Mouse (Mus musculus): ENCODE measurements at regions not wholly inside any gene's neighbourhood (a gene's known extent, or its start where the extent isn't known, plus 50 kb on each side); places are given as distances from the start of the nearest gene placed in this dataset.

GRCm38 (mm10) chr3:41504867-41505266, 50.7 kb upstream of the Jade1 start:
- ChIA-PET POLR2A (interaction anchor here (0.5 to 2.3 kb wide), 14 partner anchors 8 to 966 kb away, joined by 3 to 22 read pairs (median 6); no protein-coding TSS in a partner anchor), CTCF (no interaction called here)

DNA sequence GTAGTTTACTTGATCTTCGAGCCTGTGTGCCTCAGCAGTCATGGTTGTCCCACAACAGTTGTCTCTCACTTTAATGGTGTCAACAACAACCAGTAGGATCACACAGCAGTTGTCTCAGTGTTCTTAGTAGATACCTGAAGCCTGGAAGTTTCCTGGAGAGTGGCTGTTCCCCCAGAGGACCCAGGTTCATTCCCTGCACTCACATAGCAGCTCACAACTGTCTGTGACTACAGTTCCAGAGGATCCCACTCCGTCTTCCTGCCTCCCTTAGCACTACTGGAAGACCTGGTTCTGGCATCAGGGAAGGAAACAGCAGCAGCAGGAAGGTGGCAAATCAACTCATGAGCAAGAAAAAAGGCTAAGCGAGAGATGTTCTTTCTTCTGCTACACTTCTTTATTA, 53.4 kb upstream of the Jade1 start:
- CTCF ChIA-PET: interaction anchor here in 1 of 4 experiments (0.6 kb wide), 1 partner anchor 89 kb away, joined by 4 read pairs; no protein-coding TSS in a partner anchor
- POLR2A ChIA-PET: interaction anchor here in 3 of 4 experiments (0.7 to 8.6 kb wide), 7 partner anchors 9 to 379 kb away, joined by 3 to 83 read pairs (median 6); partner anchors contain the start of gene Jade1 (in 1 of the 3)

GRCm38 (mm10) chr3:41501639-41502038, 53.9 kb upstream of the Jade1 start:
- POLR2A ChIA-PET: interaction anchor here in 2 of 4 experiments (0.5 to 8.6 kb wide), 6 partner anchors 9 to 843 kb away, joined by 4 to 83 read pairs (median 12); partner anchors contain the start of gene Jade1 (in 1 of the 2)
- CTCF ChIA-PET: interaction anchor here in 1 of 4 experiments (0.6 kb wide), 1 partner anchor 90 kb away, joined by 4 read pairs; no protein-coding TSS in a partner anchor

- POLR2A ChIA-PET: interaction anchor here in 2 of 4 experiments (0.5 to 8.6 kb wide), 4 partner anchors 9 to 842 kb away, joined by 6 to 83 read pairs (median 12); partner anchors contain the start of gene Jade1 (in 1 of the 2)
- CTCF ChIA-PET: no interaction called here
These were observed 54.4 kb upstream of the Jade1 start for GRCm38 (mm10) chr3:41501124-41501523.

DNA sequence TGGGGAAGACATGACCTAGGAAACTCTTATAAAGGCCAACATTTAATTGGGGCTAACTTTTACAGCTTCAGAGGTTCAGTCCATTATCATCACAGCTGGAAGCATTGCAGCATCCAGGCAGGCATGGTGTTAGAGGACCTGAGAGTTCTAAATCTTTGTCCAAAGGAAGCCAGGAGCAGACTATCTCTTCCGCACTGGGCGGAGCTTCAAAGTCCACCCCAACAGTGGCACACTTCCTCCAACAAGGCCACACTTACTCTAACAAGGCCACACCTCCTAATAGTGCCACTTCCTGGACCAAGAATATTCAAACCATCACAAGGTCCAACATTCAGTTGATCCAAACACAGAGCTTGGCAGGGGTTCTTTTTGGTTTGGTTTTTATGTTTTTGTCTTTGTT, 55.9 kb upstream of the Jade1 start:
- POLR2A ChIA-PET: interaction anchor here in 3 of 4 experiments (0.9 to 8.6 kb wide), 8 partner anchors 11 to 67 kb away, joined by 3 to 83 read pairs (median 4); partner anchors contain the start of gene Jade1 (in 1 of the 3)
- CTCF ChIA-PET: no interaction called here

- ChIA-PET CTCF (no interaction called here), POLR2A (interaction anchor here in 2 of 4 experiments (0.6 to 8.6 kb wide), 8 partner anchors 12 to 1434 kb away, joined by 3 to 83 read pairs (median 4); partner anchors contain the start of gene Jade1 (in 1 of the 2))
These were observed 56.7 kb upstream of the Jade1 start for GRCm38 (mm10) chr3:41498791-41499190.

DNA sequence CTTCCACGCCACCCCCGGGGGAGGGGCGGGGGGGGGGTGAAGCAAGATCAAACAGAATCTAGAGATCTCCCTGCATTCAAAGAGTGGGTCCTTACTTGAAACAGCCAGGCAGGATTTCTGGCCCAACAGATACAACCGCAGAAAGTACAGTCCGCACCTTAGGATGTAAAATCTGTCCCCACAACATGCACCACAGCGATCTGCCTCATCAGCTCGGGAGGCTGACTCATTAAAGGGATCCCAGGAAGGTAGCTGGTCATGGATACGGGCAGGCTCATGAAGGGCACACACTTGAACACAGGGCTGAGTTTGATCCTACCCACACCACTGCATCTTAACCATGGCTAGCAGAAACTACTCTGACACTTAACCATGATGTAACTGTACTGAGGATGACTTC, 57.8 kb upstream of the Jade1 start:
- ChIA-PET POLR2A (interaction anchor here (0.5 to 8.7 kb wide), 39 partner anchors 8 to 548 kb away, joined by 3 to 352 read pairs (median 9); partner anchors contain the start of genes Jade1 (in 4 of the 4) and Larp1b (in 1 of the 4)), CTCF (interaction anchor here in 2 of 4 experiments (0.6 to 1.3 kb wide), 2 partner anchors 59 to 540 kb away, joined by 3 to 4 read pairs; no protein-coding TSS in a partner anchor)

GRCm38 (mm10) chr3:41496931-41497710, 58.4 kb upstream of the Jade1 start:
- ChIA-PET POLR2A (interaction anchor here (0.5 to 8.7 kb wide), 95 partner anchors 8 to 1076 kb away, joined by 3 to 352 read pairs (median 5); partner anchors contain the start of genes Jade1 (in 4 of the 4) and Larp1b (in 1 of the 4)), CTCF (interaction anchor here in 3 of 4 experiments (0.6 to 1.3 kb wide), 10 partner anchors 10 to 537 kb away, joined by 3 to 7 read pairs (median 3); no protein-coding TSS in a partner anchor)

- CTCF ChIA-PET: interaction anchor here in 3 of 4 experiments (0.5 to 1.1 kb wide), 5 partner anchors 9 to 385 kb away, joined by 3 read pairs; no protein-coding TSS in a partner anchor
- POLR2A ChIA-PET: interaction anchor here (0.6 to 8.7 kb wide), 83 partner anchors 9 to 602 kb away, joined by 3 to 352 read pairs (median 7); partner anchors contain the start of genes Jade1 (in 4 of the 4) and Pgrmc2 (in 1 of the 4)
These were observed 59.6 kb upstream of the Jade1 start for GRCm38 (mm10) chr3:41495893-41496292.

- ChIA-PET CTCF (interaction anchor here in 1 of 4 experiments (0.7 kb wide), 1 partner anchor 300 kb away, joined by 3 read pairs; no protein-coding TSS in a partner anchor), POLR2A (interaction anchor here (0.5 to 8.7 kb wide), 51 partner anchors 10 to 449 kb away, joined by 3 to 352 read pairs (median 10); partner anchors contain the start of genes Jade1 (in 4 of the 4) and Pgrmc2 (in 1 of the 4))
These were observed 60.4 kb upstream of the Jade1 start for GRCm38 (mm10) chr3:41495097-41495496.

DNA sequence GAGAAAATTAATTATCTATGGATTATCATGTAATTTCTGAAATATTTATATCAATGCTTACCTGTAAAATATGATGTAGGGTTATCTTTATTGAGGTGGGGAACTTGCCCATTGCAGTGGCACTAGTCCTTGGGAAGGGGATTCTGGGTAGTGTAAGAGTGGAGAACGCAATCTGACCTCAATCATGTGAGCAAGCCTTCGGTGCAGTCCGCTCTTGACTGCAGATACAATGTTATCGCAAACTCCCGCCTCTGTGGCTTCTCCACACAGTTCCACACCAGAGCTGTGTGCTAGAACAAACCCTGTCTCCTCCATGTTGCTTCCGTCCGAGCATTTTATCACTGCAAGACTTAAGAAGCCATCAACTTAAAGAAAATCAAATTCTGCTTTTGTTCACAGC, 62.1 kb upstream of the Jade1 start:
- POLR2A ChIA-PET: interaction anchor here in 3 of 4 experiments (0.7 to 8.7 kb wide), 32 partner anchors 9 to 411 kb away, joined by 3 to 352 read pairs (median 6); partner anchors contain the start of genes Jade1 (in 3 of the 3) and Pgrmc2 (in 1 of the 3)
- CTCF ChIA-PET: no interaction called here

DNA sequence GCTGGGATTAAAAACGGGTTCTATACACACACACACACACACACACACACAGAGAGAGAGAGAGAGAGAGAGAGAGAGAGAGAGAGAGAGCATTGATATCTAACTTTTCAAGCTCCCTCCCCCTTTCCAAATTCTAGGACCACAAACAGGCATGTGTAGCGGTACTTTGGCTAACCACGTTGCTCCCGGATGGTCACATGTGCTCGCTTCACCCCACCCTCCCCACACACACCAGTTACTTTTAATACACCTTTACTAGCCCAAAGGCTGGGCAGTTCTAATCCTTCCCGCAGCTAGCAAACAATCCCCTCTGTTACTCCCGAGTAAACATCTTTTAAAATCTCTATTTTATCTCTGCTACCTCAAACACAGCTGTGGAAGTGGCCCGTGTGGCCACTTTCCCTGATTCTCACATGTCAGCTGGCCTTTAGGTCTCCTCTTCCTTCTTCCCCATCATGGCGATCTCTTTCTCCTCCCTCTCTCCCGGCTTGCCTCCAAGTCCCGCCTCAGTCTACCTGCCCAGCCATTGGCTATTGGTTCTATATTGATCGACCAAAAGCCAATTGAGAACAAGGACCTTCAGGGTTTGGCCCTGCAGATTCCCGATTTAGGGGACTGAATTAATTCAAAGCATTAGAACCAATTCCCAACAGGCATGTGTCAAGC, 62.7 kb upstream of the Jade1 start:
- ChIA-PET POLR2A (interaction anchor here in 3 of 4 experiments (0.5 to 8.7 kb wide), 40 partner anchors 9 to 410 kb away, joined by 3 to 352 read pairs (median 4); partner anchors contain the start of genes Jade1 (in 3 of the 3) and Pgrmc2 (in 1 of the 3)), CTCF (interaction anchor here in 1 of 4 experiments (0.5 kb wide), 1 partner anchor 430 kb away, joined by 3 read pairs; no protein-coding TSS in a partner anchor)

GRCm38 (mm10) chr3:41492031-41492726, 63.4 kb upstream of the Jade1 start:
- CTCF ChIA-PET: interaction anchor here in 2 of 4 experiments (0.7 to 0.9 kb wide), 2 partner anchors 32 to 97 kb away, joined by 4 to 5 read pairs; no protein-coding TSS in a partner anchor

GRCm38 (mm10) chr3:41491185-41491584, 64.3 kb upstream of the Jade1 start:
- CTCF ChIA-PET: interaction anchor here in 2 of 4 experiments (0.7 to 1.0 kb wide), 3 partner anchors 11 to 309 kb away, joined by 3 to 4 read pairs (median 3); no protein-coding TSS in a partner anchor

More at GRCm38 (mm10) chr3:41492031-41492726, 63.4 kb upstream of the Jade1 start:
- POLR2A ChIA-PET: interaction anchor here (0.5 to 8.7 kb wide), 45 partner anchors 10 to 409 kb away, joined by 3 to 352 read pairs (median 5); partner anchors contain the start of genes Jade1 (in 3 of the 4) and Pgrmc2 (in 1 of the 4)

DNA sequence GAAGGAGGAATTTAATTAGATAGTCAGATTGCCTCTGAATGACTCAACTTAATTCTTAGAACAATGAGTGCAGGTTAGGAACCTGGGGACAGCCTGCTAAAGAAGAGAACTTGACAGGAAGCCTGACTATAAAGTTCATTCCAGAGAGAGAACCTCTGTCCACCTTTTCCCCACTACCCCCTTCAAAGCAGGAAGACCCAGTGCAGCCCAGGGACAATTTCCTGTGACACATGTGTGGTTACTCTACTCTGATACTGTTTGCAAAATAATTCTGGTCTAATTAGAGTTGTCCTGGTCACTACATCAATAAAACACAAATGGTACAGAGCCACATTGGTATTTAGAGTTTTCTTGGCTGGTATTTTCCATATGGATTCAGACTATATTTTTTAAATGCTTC, 65.5 kb upstream of the Jade1 start:
- ChIA-PET POLR2A (interaction anchor here in 2 of 4 experiments (0.5 to 8.7 kb wide), 3 partner anchors 32 to 408 kb away, joined by 3 to 352 read pairs (median 10); partner anchors contain the start of gene Jade1 (in 1 of the 2)), CTCF (no interaction called here)

More at GRCm38 (mm10) chr3:41491185-41491584, 64.3 kb upstream of the Jade1 start:
- POLR2A ChIA-PET: interaction anchor here in 3 of 4 experiments (0.6 to 8.7 kb wide), 19 partner anchors 9 to 351 kb away, joined by 3 to 352 read pairs (median 5); partner anchors contain the start of gene Jade1 (in 2 of the 3)

GRCm38 (mm10) chr3:41489571-41489970, 66.0 kb upstream of the Jade1 start:
- POLR2A ChIA-PET: interaction anchor here in 2 of 4 experiments (1.0 to 2.7 kb wide), 5 partner anchors 7 to 67 kb away, joined by 3 to 9 read pairs (median 3); partner anchors contain the start of gene Jade1 (in 1 of the 2)
- CTCF ChIA-PET: no interaction called here
